Mouse (Mus musculus) G1E (cell line): Measurements from ENCODE around the gene Smpd3.

ENCODE experiments used
- CTCF ChIP-seq: IDR thresholded peaks from 2 replicates; pipeline ENCODE4 v1.5.1; 2012; ENCODE audit warnings: low read depth, low read length, inconsistent platforms, mixed read lengths
- POLR2AphosphoS5 ChIP-seq: IDR thresholded peaks from 2 replicates; pipeline ENCODE4 v1.6.1; 2012; ENCODE audit warnings: low read depth, low read length, inconsistent platforms; ENCODE audit not compliant: insufficient replicate concordance
- TAL1 ChIP-seq: conservative IDR thresholded peaks from 2 replicates; pipeline ENCODE4 v1.6.1; 2012; ENCODE audit warnings: low read depth, low read length, inconsistent platforms, mixed read lengths

GRCm38 (mm10) chr8:106258169-106258568 lies 79.6 kb downstream of the Smpd3 start:
- TF ChIP-seq TAL1 (no peak), CTCF (no peak), POLR2AphosphoS5 (no peak)
